Mouse (Mus musculus): ENCODE measurements around the gene Impg1.

Gene Impg1

DNA sequence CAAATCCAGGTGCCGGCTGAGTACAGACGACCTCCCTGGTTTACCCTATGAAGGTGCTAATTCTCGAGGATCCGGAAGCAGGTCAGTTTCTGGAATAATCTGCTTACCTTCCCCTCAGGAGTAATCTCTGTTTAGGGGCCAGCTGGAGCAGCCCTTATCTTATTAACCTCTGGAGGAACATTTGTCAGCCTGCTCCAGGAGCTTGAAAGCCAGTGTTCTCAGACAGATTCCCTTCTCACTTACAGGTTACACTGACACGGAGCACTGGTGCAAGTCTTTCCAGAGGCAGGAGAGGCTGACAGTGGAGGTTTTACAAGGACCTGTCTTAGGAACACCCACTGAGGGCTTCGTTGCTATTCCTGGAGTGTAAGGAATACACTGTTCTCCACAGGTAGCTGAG lies at the start of gene Impg1:
Gene Impg1, minus strand, starts transcription at position 101 of the 400 bp plus-strand sequence.
- in situ Hi-C loops (cut with MboI; ENCODE audit: low pct_unique_long_range_greater_than_20kb in 1 of 2, low sequenced_read_pairs in 2 of 2, unreplicated experiment in 1 of 2), result no loop called here

- in situ Hi-C loops (cut with MboI; ENCODE audit: low pct_unique_long_range_greater_than_20kb in 1 of 2, low sequenced_read_pairs in 2 of 2, unreplicated experiment in 1 of 2), result no loop called here
Measured at GRCm38 (mm10) chr9:80509464-80510153, 44.3 kb upstream of the Impg1 start.

DNA sequence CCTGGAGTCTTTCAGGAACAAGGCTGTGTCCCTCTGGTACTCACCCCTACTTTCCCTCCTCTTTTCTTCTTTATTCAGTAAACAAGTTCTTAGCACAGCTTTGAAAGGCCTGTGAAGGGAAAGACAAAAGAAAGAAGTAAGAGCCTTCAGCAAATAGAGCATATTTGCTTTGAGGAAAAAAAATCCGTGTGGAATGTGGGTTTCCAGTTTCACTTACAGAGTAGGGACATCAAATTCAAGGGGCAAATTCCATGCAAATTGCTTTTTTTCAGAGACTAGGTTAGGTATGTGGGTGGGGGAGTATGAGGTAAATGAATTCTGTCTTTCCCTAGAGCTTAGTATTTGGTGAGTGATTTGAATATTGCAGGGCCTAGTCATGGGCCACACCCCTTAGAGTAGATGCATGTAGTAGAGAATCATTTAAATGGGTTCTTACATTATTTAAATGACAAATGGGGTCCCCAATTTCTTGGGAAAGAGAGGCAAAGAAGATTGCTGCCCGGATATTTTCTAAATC lies 39.3 kb upstream of the Impg1 start:
- in situ Hi-C loops (cut with MboI; ENCODE audit: low pct_unique_long_range_greater_than_20kb in 1 of 2, low sequenced_read_pairs in 2 of 2, unreplicated experiment in 1 of 2), result no loop called here

DNA sequence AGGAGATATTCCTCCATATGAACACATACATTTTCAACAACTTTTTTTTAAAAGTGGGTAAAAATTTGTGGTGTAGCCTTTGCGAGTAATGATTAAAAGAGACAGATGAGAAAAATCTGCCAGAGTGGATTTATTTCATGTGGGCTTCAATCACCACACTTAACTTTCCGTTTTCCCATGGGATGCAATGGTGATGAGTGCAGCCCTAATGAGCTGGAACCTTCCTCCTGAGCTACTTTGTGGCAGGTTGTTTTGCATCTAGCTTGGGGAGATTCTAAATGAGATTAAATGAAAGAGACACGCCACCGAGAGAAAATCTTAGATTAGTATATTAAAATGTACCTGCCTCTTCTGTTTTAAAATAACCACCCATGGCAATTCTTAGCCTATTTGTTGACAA lies 26.3 kb upstream of the Impg1 start:
- in situ Hi-C loops (cut with MboI; ENCODE audit: low pct_unique_long_range_greater_than_20kb in 1 of 2, low sequenced_read_pairs in 2 of 2, unreplicated experiment in 1 of 2), result no loop called here

- in situ Hi-C loops (cut with MboI; ENCODE audit: low pct_unique_long_range_greater_than_20kb in 1 of 2, low sequenced_read_pairs in 2 of 2, unreplicated experiment in 1 of 2), result no loop called here
Measured at GRCm38 (mm10) chr9:80460420-80460819, 4.9 kb downstream of the Impg1 start.

DNA sequence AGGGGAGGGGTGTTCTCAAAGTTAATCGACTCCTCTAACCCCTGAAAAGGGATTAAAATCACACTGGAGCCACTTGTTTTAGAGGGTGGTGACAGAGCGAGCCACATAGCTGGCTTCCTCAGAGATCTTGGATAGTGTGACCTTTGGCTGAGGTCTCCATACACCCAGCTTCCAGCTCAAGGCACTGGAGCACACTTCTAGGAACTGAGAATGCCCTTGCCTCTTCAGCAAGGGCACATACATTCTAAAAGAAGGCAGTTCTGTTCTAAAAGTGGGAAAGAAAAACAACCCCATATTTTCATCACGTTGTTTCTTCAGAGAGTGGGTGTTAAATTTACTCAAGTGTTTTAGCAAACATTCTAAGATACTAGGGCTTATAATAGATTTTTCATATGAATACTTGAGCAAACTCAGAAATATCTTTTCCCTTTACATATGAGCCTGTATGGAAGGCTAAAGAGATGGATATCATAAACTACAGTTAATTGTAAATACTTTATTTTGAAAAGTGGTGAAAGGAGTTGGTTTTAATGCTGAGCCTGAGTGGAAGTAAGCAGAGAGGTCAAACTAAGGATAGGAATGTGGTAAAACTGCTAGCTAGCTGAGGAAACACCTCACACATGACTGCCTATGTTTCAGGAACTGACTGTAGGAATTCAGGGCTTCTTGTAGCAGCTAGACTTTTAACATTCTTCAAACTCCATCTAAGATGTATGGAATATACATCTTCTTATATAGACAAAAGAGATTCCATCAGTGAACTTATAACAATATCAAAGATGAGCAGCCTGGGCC lies 14.6 kb downstream of the Impg1 start:
- in situ Hi-C loops (cut with MboI; ENCODE audit: low pct_unique_long_range_greater_than_20kb in 1 of 2, low sequenced_read_pairs in 2 of 2, unreplicated experiment in 1 of 2), result no loop called here

GRCm38 (mm10) chr9:80441096-80441710 lies 24.1 kb downstream of the Impg1 start:
- in situ Hi-C loops (cut with MboI; ENCODE audit: low pct_unique_long_range_greater_than_20kb in 1 of 2, low sequenced_read_pairs in 2 of 2, unreplicated experiment in 1 of 2), result no loop called here

GRCm38 (mm10) chr9:80391404-80391803 lies 73.9 kb downstream of the Impg1 start:
- in situ Hi-C loops (cut with MboI; ENCODE audit: low pct_unique_long_range_greater_than_20kb in 1 of 2, low sequenced_read_pairs in 2 of 2, unreplicated experiment in 1 of 2), result no loop called here

DNA sequence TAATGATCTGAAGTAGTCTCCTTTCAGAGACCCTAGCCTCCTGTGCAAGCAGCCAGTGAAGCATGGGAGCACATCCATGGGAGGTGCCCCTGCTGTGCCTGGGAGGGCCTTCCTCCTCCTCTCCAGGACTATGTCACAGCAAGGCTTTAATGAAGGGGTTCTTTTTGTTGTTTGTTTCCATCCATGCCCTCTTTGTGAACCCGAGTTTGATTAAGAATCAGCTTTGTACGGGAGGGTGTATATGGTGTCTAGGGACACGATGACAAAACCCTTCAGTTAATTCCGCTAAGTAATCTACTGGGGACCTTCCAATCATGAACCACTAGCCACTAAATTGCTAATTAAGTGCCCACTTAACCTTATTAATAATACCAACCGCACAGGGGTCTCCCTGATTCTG lies 74.3 kb downstream of the Impg1 start:
- in situ Hi-C loops (cut with MboI; ENCODE audit: low pct_unique_long_range_greater_than_20kb in 1 of 2, low sequenced_read_pairs in 2 of 2, unreplicated experiment in 1 of 2), result no loop called here

- in situ Hi-C loops (cut with MboI; ENCODE audit: low pct_unique_long_range_greater_than_20kb in 1 of 2, low sequenced_read_pairs in 2 of 2, unreplicated experiment in 1 of 2), result no loop called here
Measured at GRCm38 (mm10) chr9:80387890-80388289, 77.4 kb downstream of the Impg1 start.

DNA sequence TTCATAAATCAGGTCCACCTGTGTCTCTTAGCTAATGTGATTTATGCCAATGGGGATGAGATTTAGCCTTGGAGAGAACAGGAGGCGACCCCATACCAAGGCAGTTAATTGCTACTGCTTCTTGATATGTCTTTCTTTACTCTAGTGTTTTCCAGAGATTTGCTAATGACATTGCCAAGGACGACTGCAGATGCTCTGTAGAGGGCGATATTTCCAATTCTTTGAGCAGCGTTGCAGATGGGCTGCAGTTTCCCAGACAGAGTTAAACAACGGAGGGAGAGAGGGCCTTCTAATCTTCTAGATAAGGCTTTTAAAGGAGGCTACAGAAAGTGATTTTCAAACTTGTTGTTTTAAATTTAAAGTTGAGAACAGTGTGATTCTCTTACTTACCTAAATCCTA lies 78.8 kb downstream of the Impg1 start:
- in situ Hi-C loops (cut with MboI; ENCODE audit: low pct_unique_long_range_greater_than_20kb in 1 of 2, low sequenced_read_pairs in 2 of 2, unreplicated experiment in 1 of 2), result no loop called here

GRCm38 (mm10) chr9:80386000-80386399 lies 79.3 kb downstream of the Impg1 start:
- in situ Hi-C loops (cut with MboI; ENCODE audit: low pct_unique_long_range_greater_than_20kb in 1 of 2, low sequenced_read_pairs in 2 of 2, unreplicated experiment in 1 of 2), result no loop called here

DNA sequence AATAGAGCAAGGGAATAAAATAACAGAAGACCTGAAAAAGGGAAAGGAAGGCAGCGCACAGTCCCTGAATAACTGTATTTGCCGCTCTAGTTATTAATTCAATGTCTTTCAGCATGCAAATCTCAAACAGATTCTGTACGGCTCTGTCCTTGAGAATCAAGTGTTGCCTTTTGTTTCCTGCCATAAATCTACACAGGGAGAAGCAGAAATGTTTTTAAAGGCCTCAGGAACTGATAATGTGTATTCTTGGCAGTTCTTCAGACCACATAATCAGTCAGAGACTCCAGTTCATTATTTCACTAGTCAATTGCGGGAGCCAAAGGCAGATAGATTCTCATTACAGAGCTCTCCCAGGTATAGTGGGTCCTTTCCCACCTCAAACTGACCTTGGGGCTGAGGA lies 82.6 kb downstream of the Impg1 start:
- in situ Hi-C loops (cut with MboI; ENCODE audit: low pct_unique_long_range_greater_than_20kb in 1 of 2, low sequenced_read_pairs in 2 of 2, unreplicated experiment in 1 of 2), result no loop called here

DNA sequence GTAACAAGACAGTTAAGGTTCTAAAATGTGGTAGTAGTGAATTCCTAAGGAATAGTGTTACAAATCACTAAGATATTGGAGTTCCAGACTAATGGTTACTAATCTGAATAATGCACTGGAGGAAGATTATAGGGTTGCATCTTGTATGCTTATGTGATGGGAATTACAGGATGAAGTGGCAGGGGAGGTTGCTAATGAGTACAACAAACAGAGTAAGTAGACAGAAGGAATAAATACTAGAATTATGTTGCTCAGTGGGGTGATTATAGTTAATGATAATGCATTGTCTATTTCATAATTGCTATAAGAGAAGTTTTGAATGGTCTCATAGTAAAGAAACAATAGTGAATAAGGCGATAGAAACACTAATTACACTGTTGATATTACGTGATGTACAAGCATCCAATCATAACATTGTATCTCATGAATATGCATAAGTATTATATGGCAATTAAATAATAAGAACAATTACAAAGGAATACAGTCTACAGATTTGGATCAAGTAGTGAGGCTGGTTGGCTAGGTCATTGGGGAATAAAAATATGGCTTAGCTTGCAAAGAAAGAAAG lies 85.1 kb downstream of the Impg1 start:
- in situ Hi-C loops (cut with MboI; ENCODE audit: low pct_unique_long_range_greater_than_20kb in 1 of 2, low sequenced_read_pairs in 2 of 2, unreplicated experiment in 1 of 2), result no loop called here

DNA sequence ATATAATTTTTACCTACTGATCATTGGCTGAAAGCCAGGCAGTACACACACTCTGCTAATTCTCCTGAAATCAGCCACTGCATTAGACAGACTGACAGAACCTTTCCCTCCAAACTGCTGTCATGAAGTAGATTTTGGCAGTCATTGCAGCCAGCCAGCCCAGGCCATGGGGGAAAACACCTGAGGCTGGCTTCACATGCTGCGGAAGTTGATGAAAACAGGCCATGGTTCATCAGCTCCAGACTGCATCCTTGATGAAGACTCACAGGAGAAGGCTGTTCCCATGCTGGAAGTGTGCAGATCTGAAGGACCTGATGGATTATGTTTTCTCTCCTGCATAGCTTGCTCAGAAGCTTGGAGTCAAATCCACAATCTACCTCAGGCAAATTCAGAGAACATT lies 91.2 kb downstream of the Impg1 start:
- in situ Hi-C loops (cut with MboI; ENCODE audit: low pct_unique_long_range_greater_than_20kb in 1 of 2, low sequenced_read_pairs in 2 of 2, unreplicated experiment in 1 of 2), result no loop called here

DNA sequence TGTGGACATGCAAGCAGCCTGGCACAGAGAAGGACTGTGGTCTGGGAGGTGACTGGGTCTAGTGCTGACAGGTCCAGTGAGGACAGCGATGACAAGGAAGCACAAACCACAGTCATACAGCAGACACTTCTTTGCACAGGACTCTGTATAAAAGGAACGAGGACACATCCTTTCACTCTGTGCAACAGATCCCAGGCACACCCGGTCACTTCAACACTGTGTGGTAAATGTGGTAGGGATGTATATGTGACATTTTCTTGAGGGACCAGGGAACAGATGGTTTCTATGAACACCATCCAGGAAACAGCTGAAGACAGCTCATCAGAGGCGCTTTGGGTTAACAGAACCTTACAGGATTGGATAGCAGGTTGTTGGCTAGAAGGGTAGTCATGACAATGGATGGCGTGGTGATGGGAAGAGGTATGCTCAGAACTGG lies 92.0 kb downstream of the Impg1 start:
- in situ Hi-C loops (cut with MboI; ENCODE audit: low pct_unique_long_range_greater_than_20kb in 1 of 2, low sequenced_read_pairs in 2 of 2, unreplicated experiment in 1 of 2), result no loop called here

GRCm38 (mm10) chr9:80368636-80369035 lies 96.6 kb downstream of the Impg1 start:
- in situ Hi-C loops (cut with MboI; ENCODE audit: low pct_unique_long_range_greater_than_20kb in 1 of 2, low sequenced_read_pairs in 2 of 2, unreplicated experiment in 1 of 2), result no loop called here

- in situ Hi-C loops (cut with MboI; ENCODE audit: low pct_unique_long_range_greater_than_20kb in 1 of 2, low sequenced_read_pairs in 2 of 2, unreplicated experiment in 1 of 2), result no loop called here
Measured at GRCm38 (mm10) chr9:80367520-80368204, 97.6 kb downstream of the Impg1 start.

GRCm38 (mm10) chr9:80360063-80360462 lies 105.2 kb downstream of the Impg1 start:
- in situ Hi-C loops (cut with MboI; ENCODE audit: low pct_unique_long_range_greater_than_20kb in 1 of 2, low sequenced_read_pairs in 2 of 2, unreplicated experiment in 1 of 2), result no loop called here

Data from mouse embryonic stem cell (cell line).